Mouse (Mus musculus) E14TG2a.4 (cell line): ENCODE measurements around the gene Scmh1.

Source experiments
- CTCF ChIP-seq: conservative IDR thresholded peaks from 2 replicates; pipeline ENCODE4 v1.5.1; 2014; ENCODE audit warnings: low read length
- NANOG ChIP-seq: IDR thresholded peaks from 2 replicates; pipeline ENCODE4 v1.6.1; 2014; ENCODE audit warnings: borderline replicate concordance, low read length, mixed read lengths
- POU5F1 ChIP-seq: IDR thresholded peaks from 2 replicates; pipeline ENCODE4 v1.6.1; 2014; ENCODE audit warnings: low read length, borderline replicate concordance

DNA sequence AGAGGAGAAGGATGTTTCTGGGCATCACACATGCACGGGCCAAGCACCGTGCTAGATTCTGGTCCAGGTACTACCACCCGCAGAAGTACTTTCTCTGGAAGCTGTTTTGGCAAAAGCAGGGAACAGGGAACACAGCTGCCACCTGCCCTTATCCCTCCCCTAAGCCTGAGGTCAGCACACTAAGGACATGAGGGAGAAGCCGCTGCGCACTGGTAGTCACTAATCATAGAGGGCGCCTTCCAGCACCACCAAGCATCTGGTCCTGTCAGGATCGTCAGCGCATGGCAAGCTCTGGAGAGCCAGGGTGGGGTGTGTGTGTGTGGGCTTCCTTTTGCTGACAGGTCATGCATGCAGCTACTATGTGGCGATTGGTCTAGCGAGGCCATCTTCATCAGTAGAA lies 133.6 kb downstream of the Scmh1 start:
- TF ChIP-seq CTCF (no peak), POU5F1 (no peak), NANOG (no peak)
